Mouse (Mus musculus) cerebellum, adult 2 months (tissue): Measurements from ENCODE around the gene Cul4a.

Experiments
- CTCF ChIP-seq: fragments of 200-500 bp; IDR thresholded peaks from 2 replicates; pipeline ENCODE4 v1.5.1; 2011; ENCODE audit warnings: low read depth, mild to moderate bottlenecking, control low read depth, low read length, moderate library complexity, borderline replicate concordance; ENCODE audit not compliant: insufficient read depth
- POLR2A ChIP-seq: fragments of 200-500 bp; IDR thresholded peaks from 2 replicates; pipeline ENCODE4 v1.6.1; 2011; ENCODE audit warnings: low read length, control low read depth, borderline replicate concordance; ENCODE audit not compliant: insufficient read depth

DNA sequence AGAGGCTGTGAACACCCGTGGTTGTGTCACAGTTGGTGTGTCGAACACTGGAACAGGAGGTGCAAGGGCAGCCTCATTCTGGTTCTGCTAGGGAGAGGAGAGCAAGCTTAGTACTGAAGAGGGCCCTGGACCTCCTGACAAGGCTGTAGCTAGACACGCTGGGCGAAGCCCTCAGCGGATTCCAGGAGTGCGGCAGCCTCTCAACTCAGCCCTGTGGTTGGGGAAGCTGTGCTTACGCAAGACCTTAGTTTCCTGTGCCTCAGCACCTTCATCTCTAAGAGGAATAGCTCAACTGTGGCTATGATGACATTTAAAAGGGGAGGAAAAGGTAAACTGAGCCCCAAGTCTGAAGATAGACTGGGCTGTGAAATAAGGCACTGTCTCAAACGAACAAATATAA lies 30.4 kb upstream of the Cul4a start:
- TF ChIP-seq CTCF: no peak
- no peak for TF ChIP-seq POLR2A
